Mouse (Mus musculus): ENCODE data around the gene Fshr. TPM values are rescaled to one million over a fixed set of nuclear protein-coding genes. Genes with fewer than 3 reads are reported as not detected.
"Not testable (repeated sequence)": the region's sequence is repeated elsewhere in the genome, so short reads cannot be mapped to it uniquely, and the experiment has no call there.

Gene Fshr
- polyA plus RNA-seq, 1 experiment from 2014 or later = not detected

GRCm38 (mm10) chr17:89113944-89114343 is 86.5 kb downstream of the Fshr start:
- no peak overlapping the region for H3K9ac ChIP-seq (ENCODE audit: low read depth, low read length)
- H3K27ac ChIP-seq (ENCODE audit: low read depth, low read length) = no peak overlapping the region
- no peaks in the 10 kb centered on the region for H3K9me3 ChIP-seq (ENCODE audit: control insufficient read depth, low read length)
- H3K36me3 ChIP-seq (ENCODE audit: control insufficient read depth, insufficient read depth, low read length) = no peaks in the 10 kb centered on the region
- ATAC-seq (ENCODE audit: low FRiP score) (no peak), DNase-seq (ENCODE audit: low spot score) (no peak)
- H3K4me3 ChIP-seq (ENCODE audit: low read depth, low read length) = no peak overlapping the region
- no peaks in the 10 kb centered on the region for H3K27me3 ChIP-seq (ENCODE audit: control insufficient read depth, insufficient read depth, low read length)
- no peak overlapping the region for H3K4me2 ChIP-seq (replicated peaks; ENCODE audit: low read depth, low read length)
- no peaks in the 10 kb centered on the region for H3K4me1 ChIP-seq (replicated peaks; ENCODE audit: control insufficient read depth, insufficient read depth, low read length)

- WGBS = 90% methylated on average over 5 of the region's 5 CpGs
- no peak for DNase-seq (ENCODE audit: low spot score)
- no peaks in the 10 kb centered on the region for H3K9me3 ChIP-seq (ENCODE audit: control insufficient read depth, low read length)
- H3K27me3 ChIP-seq (ENCODE audit: control insufficient read depth, insufficient read depth, low read length) = no peaks in the 10 kb centered on the region
- H3K4me1 ChIP-seq (replicated peaks; ENCODE audit: control insufficient read depth, insufficient read depth, low read length) = no peaks in the 10 kb centered on the region
- H3K4me3 ChIP-seq (ENCODE audit: low read depth, low read length) = no peak overlapping the region
- ATAC-seq (ENCODE audit: low FRiP score) = no peak
- H3K27ac ChIP-seq (ENCODE audit: low read depth, low read length) = no peak overlapping the region
- no peak overlapping the region for H3K9ac ChIP-seq (ENCODE audit: low read depth, low read length)
- H3K4me2 ChIP-seq (replicated peaks; ENCODE audit: low read depth, low read length) = no peak overlapping the region
- no peaks in the 10 kb centered on the region for H3K36me3 ChIP-seq (ENCODE audit: control insufficient read depth, insufficient read depth, low read length)
Observed at GRCm38 (mm10) chr17:89100719-89101350, 99.6 kb downstream of the Fshr start.

GRCm38 (mm10) chr17:89099733-89100132 is 100.7 kb downstream of the Fshr start:
- not testable (repeated sequence) for H3K9ac ChIP-seq (ENCODE audit: low read depth, low read length); H3K27me3 ChIP-seq (ENCODE audit: control insufficient read depth, insufficient read depth, low read length); H3K9me3 ChIP-seq (ENCODE audit: control insufficient read depth, low read length); H3K4me1 ChIP-seq (replicated peaks; ENCODE audit: control insufficient read depth, insufficient read depth, low read length); H3K27ac ChIP-seq (ENCODE audit: low read depth, low read length); H3K36me3 ChIP-seq (ENCODE audit: control insufficient read depth, insufficient read depth, low read length); H3K4me3 ChIP-seq (ENCODE audit: low read depth, low read length); ATAC-seq (ENCODE audit: low FRiP score); DNase-seq (ENCODE audit: low spot score); H3K4me2 ChIP-seq (replicated peaks; ENCODE audit: low read depth, low read length)
- WGBS = 90% methylated on average over 1 of the region's 1 CpGs

GRCm38 (mm10) chr17:89089692-89090475 is 110.6 kb downstream of the Fshr start:
- H3K27ac ChIP-seq (ENCODE audit: low read depth, low read length) = no peak overlapping the region
- WGBS = 76% methylated on average over 5 of the region's 5 CpGs
- H3K9me3 ChIP-seq (ENCODE audit: control insufficient read depth, low read length) = no peaks in the 10 kb centered on the region
- H3K36me3 ChIP-seq (ENCODE audit: control insufficient read depth, insufficient read depth, low read length) = no peaks in the 10 kb centered on the region
- no peaks in the 10 kb centered on the region for H3K4me1 ChIP-seq (replicated peaks; ENCODE audit: control insufficient read depth, insufficient read depth, low read length)
- no peak overlapping the region for H3K4me2 ChIP-seq (replicated peaks; ENCODE audit: low read depth, low read length)
- H3K27me3 ChIP-seq (ENCODE audit: control insufficient read depth, insufficient read depth, low read length) = no peaks in the 10 kb centered on the region
- ATAC-seq (ENCODE audit: low FRiP score) = no peak
- no peak for DNase-seq (ENCODE audit: low spot score)
- no peak overlapping the region for H3K9ac ChIP-seq (ENCODE audit: low read depth, low read length)
- no peak overlapping the region for H3K4me3 ChIP-seq (ENCODE audit: low read depth, low read length)

- H3K9me3 ChIP-seq (ENCODE audit: control insufficient read depth, low read length) = no peaks in the 10 kb centered on the region
- no peak overlapping the region for H3K9ac ChIP-seq (ENCODE audit: low read depth, low read length)
- no peaks in the 10 kb centered on the region for H3K36me3 ChIP-seq (ENCODE audit: control insufficient read depth, insufficient read depth, low read length)
- no peaks in the 10 kb centered on the region for H3K4me1 ChIP-seq (replicated peaks; ENCODE audit: control insufficient read depth, insufficient read depth, low read length)
- H3K27me3 ChIP-seq (ENCODE audit: control insufficient read depth, insufficient read depth, low read length) = no peaks in the 10 kb centered on the region
- H3K27ac ChIP-seq (ENCODE audit: low read depth, low read length) = no peak overlapping the region
- no peak overlapping the region for H3K4me2 ChIP-seq (replicated peaks; ENCODE audit: low read depth, low read length)
- DNase-seq (ENCODE audit: low spot score) (no peak), ATAC-seq (ENCODE audit: low FRiP score) (no peak)
- no peak overlapping the region for H3K4me3 ChIP-seq (ENCODE audit: low read depth, low read length)
- WGBS = 76% methylated on average over 2 of the region's 2 CpGs
Observed at GRCm38 (mm10) chr17:89082897-89083296, 117.6 kb downstream of the Fshr start.

GRCm38 (mm10) chr17:89079706-89080105 is 120.8 kb downstream of the Fshr start:
- Histone ChIP-seq H3K9me3 (ENCODE audit: control insufficient read depth, low read length) (no peaks in the 10 kb centered on the region), H3K4me1 (replicated peaks; ENCODE audit: control insufficient read depth, insufficient read depth, low read length) (no peaks in the 10 kb centered on the region), H3K9ac (ENCODE audit: low read depth, low read length) (no peak overlapping the region), H3K27ac (ENCODE audit: low read depth, low read length) (no peak overlapping the region), H3K4me3 (ENCODE audit: low read depth, low read length) (no peak overlapping the region), H3K36me3 (ENCODE audit: control insufficient read depth, insufficient read depth, low read length) (no peaks in the 10 kb centered on the region), H3K4me2 (replicated peaks; ENCODE audit: low read depth, low read length) (no peak overlapping the region), H3K27me3 (ENCODE audit: control insufficient read depth, insufficient read depth, low read length) (no peaks in the 10 kb centered on the region)
- ATAC-seq (ENCODE audit: low FRiP score) (no peak), DNase-seq (ENCODE audit: low spot score) (no peak)
- WGBS = 92% methylated on average over 5 of the region's 5 CpGs

- Histone ChIP-seq H3K4me3 (ENCODE audit: low read depth, low read length) (no peak overlapping the region), H3K9me3 (ENCODE audit: control insufficient read depth, low read length) (no peaks in the 10 kb centered on the region), H3K36me3 (ENCODE audit: control insufficient read depth, insufficient read depth, low read length) (no peaks in the 10 kb centered on the region), H3K27ac (ENCODE audit: low read depth, low read length) (no peak overlapping the region), H3K4me1 (replicated peaks; ENCODE audit: control insufficient read depth, insufficient read depth, low read length) (no peaks in the 10 kb centered on the region), H3K4me2 (replicated peaks; ENCODE audit: low read depth, low read length) (no peak overlapping the region), H3K27me3 (ENCODE audit: control insufficient read depth, insufficient read depth, low read length) (no peaks in the 10 kb centered on the region), H3K9ac (ENCODE audit: low read depth, low read length) (no peak overlapping the region)
- WGBS = 77% methylated on average over 3 of the region's 3 CpGs
- no peak for DNase-seq (ENCODE audit: low spot score)
- no peak for ATAC-seq (ENCODE audit: low FRiP score)
Observed at GRCm38 (mm10) chr17:89064327-89065095, 136.0 kb downstream of the Fshr start.

GRCm38 (mm10) chr17:89062348-89062949 is 138.0 kb downstream of the Fshr start:
- DNase-seq (ENCODE audit: low spot score) (no peak), ATAC-seq (ENCODE audit: low FRiP score) (no peak)
- Histone ChIP-seq H3K27ac (ENCODE audit: low read depth, low read length) (no peak overlapping the region), H3K4me3 (ENCODE audit: low read depth, low read length) (no peak overlapping the region), H3K4me1 (replicated peaks; ENCODE audit: control insufficient read depth, insufficient read depth, low read length) (no peaks in the 10 kb centered on the region), H3K9me3 (ENCODE audit: control insufficient read depth, low read length) (no peaks in the 10 kb centered on the region), H3K4me2 (replicated peaks; ENCODE audit: low read depth, low read length) (no peak overlapping the region), H3K9ac (ENCODE audit: low read depth, low read length) (no peak overlapping the region), H3K36me3 (ENCODE audit: control insufficient read depth, insufficient read depth, low read length) (no peaks in the 10 kb centered on the region), H3K27me3 (ENCODE audit: control insufficient read depth, insufficient read depth, low read length) (no peaks in the 10 kb centered on the region)
- WGBS = 90% methylated on average over 8 of the region's 8 CpGs

All from hindbrain, embryonic 11.5 days (tissue).